Mouse (Mus musculus): ENCODE data around the gene Vmn1r35. TPM values are rescaled to one million over a fixed set of nuclear protein-coding genes. Genes with fewer than 3 reads are reported as not detected.

The Vmn1r35 gene
- not detected in 2 replicates for polyA plus RNA-seq (2012; rRNA removed)

DNA sequence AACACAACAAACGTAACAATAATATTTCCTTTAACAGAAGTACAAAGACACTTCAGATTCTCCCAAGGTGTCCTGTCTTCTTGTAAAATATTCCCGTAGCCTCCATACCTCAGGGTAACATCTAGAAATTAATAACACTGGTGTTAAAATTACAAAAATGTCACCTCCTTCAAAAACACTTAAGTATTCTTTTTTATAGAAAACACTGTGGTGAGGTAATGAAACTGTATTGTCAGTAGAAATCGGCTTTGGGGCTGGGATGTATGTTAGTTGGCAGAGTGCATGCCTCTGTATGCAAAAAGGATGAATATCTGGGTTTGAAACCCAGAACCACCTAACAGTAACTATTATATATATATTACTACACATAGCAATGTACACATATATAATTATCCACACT is at the start of gene Vmn1r35:
Vmn1r35 (minus strand) TSS at position 101 of the 400 bp plus-strand sequence.

DNA sequence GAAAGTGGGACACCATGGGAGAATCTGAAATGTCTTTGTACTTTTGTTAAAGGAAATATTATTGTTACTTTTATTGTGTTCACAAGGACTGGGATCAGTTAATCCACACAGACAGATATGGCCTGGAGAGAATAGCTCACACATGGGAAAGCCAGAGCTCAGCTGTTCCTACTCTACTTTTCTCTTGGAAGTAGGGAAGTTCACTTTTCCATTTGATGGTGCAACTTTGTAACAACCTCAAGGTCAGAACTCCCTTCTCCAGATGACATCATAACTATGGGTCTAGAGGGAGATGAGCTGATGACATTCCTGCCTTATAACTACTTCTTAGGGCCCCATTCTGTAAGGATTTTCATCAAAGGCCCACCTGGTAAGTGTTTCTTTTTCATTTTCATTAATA is 43.4 kb upstream of the Vmn1r35 start, which contains the start of gene Vmn1r37:
Vmn1r37 (plus strand) TSS at position 301 of the 400 bp plus-strand sequence.

DNA sequence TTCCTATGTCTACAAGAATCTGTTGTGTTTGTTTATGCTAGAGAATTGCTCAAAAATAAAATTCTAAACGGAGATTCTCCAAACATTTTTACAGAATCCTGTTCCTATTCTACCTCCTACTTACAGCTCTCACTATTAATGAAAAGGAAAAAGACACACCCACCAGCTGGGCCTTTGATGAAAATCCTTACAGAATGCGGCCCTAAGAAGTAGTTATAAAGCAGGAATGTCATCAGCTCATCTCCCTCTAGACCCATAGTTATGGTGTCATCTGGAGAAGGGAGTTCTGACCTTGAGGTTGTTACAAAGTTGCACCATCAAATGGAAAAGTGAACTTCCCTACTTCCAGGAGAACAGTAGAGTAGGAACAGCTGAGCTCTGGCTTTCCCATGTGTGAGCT is 33.4 kb upstream of the Vmn1r35 start, which contains the start of gene Vmn1r36:
Vmn1r36 (minus strand) TSS at position 101 of the 400 bp plus-strand sequence.

DNA sequence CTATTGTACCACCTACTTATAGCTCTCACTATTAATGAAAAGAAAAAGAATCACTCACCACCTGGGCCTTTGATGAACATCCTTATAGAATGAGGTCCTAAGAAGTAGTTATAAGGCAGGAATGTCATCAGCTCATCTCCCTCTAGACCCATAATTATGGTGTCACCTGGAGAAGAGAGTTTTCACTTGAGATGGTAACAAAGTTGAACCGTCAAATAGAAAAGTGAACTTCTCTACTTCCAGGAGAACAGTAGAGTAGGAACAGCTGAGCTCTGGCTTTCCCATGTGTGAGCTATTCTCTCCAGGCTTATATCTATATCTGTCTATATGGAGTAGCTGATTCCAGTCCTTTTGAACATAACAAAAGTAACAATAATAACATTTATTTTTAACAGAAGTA is 41.9 kb downstream of the Vmn1r35 start, which contains the start of gene Vmn1r34:
Vmn1r34 (minus strand) TSS at position 101 of the 400 bp plus-strand sequence.

Other genes starting within 250 kb of the Vmn1r35 start
- gene Mad2l1, start 150.5 kb downstream of the Vmn1r35 start, polyA plus RNA-seq (2012; rRNA removed) = 0.67 and 0.82 TPM in 2 replicates
- not detected in 2 replicates for gene Vmn1r32, start 125.8 kb downstream of the Vmn1r35 start, polyA plus RNA-seq (2012; rRNA removed)
- gene Vmn1r33, start 67.6 kb downstream of the Vmn1r35 start, polyA plus RNA-seq (2012; rRNA removed) = not detected in 2 replicates
- not detected in 2 replicates for gene Vmn1r34, start 42.0 kb downstream of the Vmn1r35 start, polyA plus RNA-seq (2012; rRNA removed)
- not detected in 2 replicates for gene Vmn1r36, start 33.3 kb upstream of the Vmn1r35 start, polyA plus RNA-seq (2012; rRNA removed)
- gene Vmn1r37, start 43.5 kb upstream of the Vmn1r35 start, polyA plus RNA-seq (2012; rRNA removed) = not detected in 2 replicates
- gene Vmn1r38, start 96.7 kb upstream of the Vmn1r35 start, polyA plus RNA-seq (2012; rRNA removed) = not detected in 2 replicates
- not detected in 2 replicates for gene Vmn1r39, start 124.7 kb upstream of the Vmn1r35 start, polyA plus RNA-seq (2012; rRNA removed)
- gene Gng12, start 210.5 kb upstream of the Vmn1r35 start, polyA plus RNA-seq (2012; rRNA removed) = 7.8 and 9.7 TPM in 2 replicates